Comparison of ENCODE assay signal across 24 mouse cellular contexts in the genomic region with DNA sequence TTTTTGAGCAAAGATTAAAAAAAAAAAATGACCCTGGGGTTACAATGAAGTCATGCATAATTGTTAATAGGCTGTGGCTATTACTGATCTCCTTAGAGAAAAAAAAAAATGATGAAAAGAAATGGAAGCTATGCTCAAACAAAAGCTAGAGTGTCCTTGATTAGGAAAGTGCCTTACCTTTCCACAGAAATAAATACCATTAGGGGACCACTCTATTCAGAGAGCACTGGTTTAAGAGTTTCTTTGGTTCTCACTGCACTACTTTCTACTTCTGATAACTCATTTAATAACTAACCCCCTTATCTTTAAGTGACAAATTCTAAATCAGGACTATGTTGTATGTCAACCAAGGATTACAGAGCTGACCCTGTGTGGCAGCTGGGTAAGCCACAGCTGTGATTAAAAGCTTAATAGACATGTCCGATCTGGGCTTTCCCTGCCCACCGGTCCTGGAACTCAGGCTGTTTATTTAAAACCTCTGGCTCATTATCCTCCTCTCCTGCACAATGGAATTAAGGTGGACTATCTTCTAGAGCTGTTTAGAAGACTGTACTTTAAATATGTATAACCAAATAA.
A peak's percentile ranks its signal among the peaks of the same experiment; 100 is the strongest.
DNase-seq lines count a peak whose midpoint lies in the region; ATAC-seq and TF ChIP-seq lines count a peak whose summit lies in the region.
"Had no signal": no experiment of that assay in that cellular context is flagged by ENCODE, and none has a peak within 500 bp of the region (broad histone marks: within the 10 kb centered on the region; RNA-seq: fewer than 3 reads in every experiment).

No protein-coding gene starts in this region.

- no peaks in the 10 kb centered on the region for H3K27me3 ChIP-seq in limb, embryonic 11.5 days (ENCODE audit: control insufficient read depth, insufficient read depth, low read length)
- H3K27me3 ChIP-seq in limb, embryonic 10.5 days (ENCODE audit: low read depth, poor library complexity, severe bottlenecking), result no peaks in the 10 kb centered on the region
- H3K27me3 ChIP-seq in lung, embryonic 16.5 days (ENCODE audit: control insufficient read depth, insufficient read depth, low read depth, low read length), result no peaks in the 10 kb centered on the region
- H3K27me3 ChIP-seq in myocyte (ENCODE audit: control insufficient read depth, insufficient read depth, insufficient read length), result no peaks in the 10 kb centered on the region
- H3K27me3 ChIP-seq in forebrain, embryonic 10.5 days (ENCODE audit: poor library complexity, severe bottlenecking), result no peaks in the 10 kb centered on the region
- H3K27me3 ChIP-seq: embryonic facial prominence, embryonic 12.5 days; forebrain, embryonic 12.5 days; Patski had no signal

- no peaks in the 10 kb centered on the region for H3K79me2 ChIP-seq in myocyte (ENCODE audit: control insufficient read depth, insufficient read depth)

- H3K27ac ChIP-seq in limb, embryonic 11.5 days (replicated peaks; ENCODE audit: low read depth, low read length), result no peak overlapping the region
- no peak overlapping the region for H3K27ac ChIP-seq in limb, embryonic 10.5 days
- no peak overlapping the region for H3K27ac ChIP-seq in lung, embryonic 16.5 days (ENCODE audit: low read length)
- no peak overlapping the region for H3K27ac ChIP-seq in forebrain, embryonic 10.5 days
- H3K27ac ChIP-seq: embryonic facial prominence, embryonic 10.5 days; embryonic facial prominence, embryonic 12.5 days; forebrain, embryonic 12.5 days had no signal

- H3ac ChIP-seq in myocyte (ENCODE audit: control insufficient read depth, insufficient read length), result no peak overlapping the region

- no peak overlapping the region for H3K4me2 ChIP-seq in limb, embryonic 11.5 days (ENCODE audit: low read depth, severe bottlenecking)
- H3K4me2 ChIP-seq in lung, embryonic 16.5 days (ENCODE audit: low read depth, low read length), result no peak overlapping the region
- no peak overlapping the region for H3K4me2 ChIP-seq in myocyte (ENCODE audit: low read depth)
- H3K4me2 ChIP-seq: embryonic facial prominence, embryonic 12.5 days; forebrain, embryonic 12.5 days had no signal

- DNase-seq in limb, embryonic 11.5 days (ENCODE audit: low spot score), result peak; percentile 10
- no peak for DNase-seq in limb, embryonic 10.5 days (ENCODE audit: low spot score)
- no peak for DNase-seq in lung, adult 2 months
- DNase-seq in retina, postnatal 1 day, result peak; percentile 35
- no peak for DNase-seq in retina, embryonic 14.5 days (ENCODE audit: low spot score)
- no peak for DNase-seq in forebrain, embryonic 10.5 days (ENCODE audit: extremely low spot score, low spot score)
- DNase-seq: adrenal gland, adult 8-10 months; adrenal gland, postnatal 14 days; adrenal gland, postnatal 36 days; B cell, adult 2 months; cerebellum, adult 11-12 months; cerebellum, adult 2 months; cerebellum, adult 9-10 months; cerebellum, postnatal 10 days; cerebellum, postnatal 25 days had no signal

- H3K9ac ChIP-seq in limb, embryonic 11.5 days (ENCODE audit: low read length), result no peak overlapping the region
- H3K9ac ChIP-seq in lung, embryonic 16.5 days (ENCODE audit: low read length), result no peak overlapping the region
- H3K9ac ChIP-seq: embryonic facial prominence, embryonic 12.5 days; forebrain, embryonic 12.5 days had no signal

- WGBS in limb, embryonic 11.5 days, result 48% methylated on average over 2 of the region's 2 CpGs
- 44% methylated on average over 2 of the region's 2 CpGs for WGBS in limb, embryonic 10.5 days
- WGBS in lung, embryonic 16.5 days, result 16% methylated on average over 2 of the region's 2 CpGs
- WGBS in lung, adult 2 months, result 28% methylated on average over 2 of the region's 2 CpGs
- WGBS in forebrain, embryonic 10.5 days, result 68% methylated on average over 2 of the region's 2 CpGs

- no peak for TF ChIP-seq CTCF in lung, adult 2 months (IDR thresholded peaks at IDR 0.05; ENCODE audit: insufficient read depth, low read length)

- TF ChIP-seq POLR2A in lung, adult 2 months (IDR thresholded peaks at IDR 0.05; ENCODE audit: borderline replicate concordance, extremely low read depth, low read depth, low read length), result no peak
- no peak for TF ChIP-seq POLR2A in myocyte (IDR thresholded peaks at IDR 0.05; ENCODE audit: insufficient read length, low read depth)

- H3K36me3 ChIP-seq in limb, embryonic 11.5 days (ENCODE audit: control insufficient read depth, insufficient read depth, low read length), result no peaks in the 10 kb centered on the region
- H3K36me3 ChIP-seq in limb, embryonic 10.5 days, result no peaks in the 10 kb centered on the region
- H3K36me3 ChIP-seq in lung, embryonic 16.5 days (ENCODE audit: control insufficient read depth, insufficient read depth, low read length), result no peaks in the 10 kb centered on the region
- H3K36me3 ChIP-seq in myocyte (ENCODE audit: control insufficient read depth, insufficient read depth), result no peaks in the 10 kb centered on the region
- H3K36me3 ChIP-seq in forebrain, embryonic 10.5 days (replicated peaks), result no peaks in the 10 kb centered on the region
- H3K36me3 ChIP-seq: embryonic facial prominence, embryonic 10.5 days; embryonic facial prominence, embryonic 12.5 days; forebrain, embryonic 12.5 days had no signal

- no peak overlapping the region for H3K4me3 ChIP-seq in limb, embryonic 11.5 days (ENCODE audit: low read depth, low read length)
- H3K4me3 ChIP-seq in limb, embryonic 10.5 days, result no peak overlapping the region
- no peak overlapping the region for H3K4me3 ChIP-seq in lung, embryonic 16.5 days (ENCODE audit: low read length)
- H3K4me3 ChIP-seq in lung, adult 2 months (replicated peaks; ENCODE audit: extremely low read depth, low read depth, low read length), result no peak overlapping the region
- no peak overlapping the region for H3K4me3 ChIP-seq in myocyte
- no peak overlapping the region for H3K4me3 ChIP-seq in forebrain, embryonic 10.5 days
- H3K4me3 ChIP-seq: embryonic facial prominence, embryonic 10.5 days; embryonic facial prominence, embryonic 12.5 days; forebrain, embryonic 12.5 days had no signal

- no peak for ATAC-seq in limb, embryonic 11.5 days (ENCODE audit: insufficient number of reproducible peaks, low FRiP score, low TSS enrichment, low read depth)
- ATAC-seq in lung, embryonic 16.5 days (ENCODE audit: low read depth), result peak; percentile 39; the same call in 1 of the 2 replicates
- ATAC-seq: activated CD4-positive, CD25-positive, alpha-beta regulatory T cell, adult 4 months; forebrain, embryonic 14.5 days; forebrain, embryonic 16.5 days; Patski had no signal

- no peaks in the 10 kb centered on the region; the same call in 1 of the 2 replicates for H3K4me1 ChIP-seq in limb, embryonic 11.5 days (ENCODE audit: control insufficient read depth, insufficient read depth, low read length)
- peaks cover 13% of the 10 kb centered on the region for H3K4me1 ChIP-seq in limb, embryonic 10.5 days
- peaks cover 11% of the 10 kb centered on the region for H3K4me1 ChIP-seq in lung, embryonic 16.5 days (replicated peaks; ENCODE audit: control insufficient read depth, insufficient read depth, low read length)
- H3K4me1 ChIP-seq in lung, adult 2 months (ENCODE audit: control insufficient read depth, insufficient read depth, low read length), result no peaks in the 10 kb centered on the region
- no peaks in the 10 kb centered on the region for H3K4me1 ChIP-seq in forebrain, embryonic 10.5 days
- H3K4me1 ChIP-seq: embryonic facial prominence, embryonic 12.5 days; forebrain, embryonic 12.5 days had no signal

- no peaks in the 10 kb centered on the region for H3K9me3 ChIP-seq in limb, embryonic 11.5 days (ENCODE audit: control insufficient read depth, low read length)
- no peaks in the 10 kb centered on the region for H3K9me3 ChIP-seq in limb, embryonic 10.5 days (replicated peaks)
- H3K9me3 ChIP-seq in lung, embryonic 16.5 days (ENCODE audit: control insufficient read depth, low read length), result no peaks in the 10 kb centered on the region
- H3K9me3 ChIP-seq in forebrain, embryonic 10.5 days, result no peaks in the 10 kb centered on the region
- H3K9me3 ChIP-seq: embryonic facial prominence, embryonic 10.5 days; embryonic facial prominence, embryonic 12.5 days; forebrain, embryonic 12.5 days had no signal

TF ChIP-seq in myocyte, 11 proteins besides CTCF, POLR2A, EP300 and RAD21:
- TF ChIP-seq POLR2AphosphoS2 (IDR thresholded peaks at IDR 0.05; ENCODE audit: insufficient read length, low read depth) (no peak), SRF (IDR thresholded peaks at IDR 0.05; ENCODE audit: control insufficient read depth, insufficient read length, low read depth) (no peak), USF1 (IDR thresholded peaks at IDR 0.05; ENCODE audit: low read depth) (no peak), TCF12 (IDR thresholded peaks at IDR 0.05; ENCODE audit: insufficient read depth, poor library complexity, severe bottlenecking) (peak; percentile 43), MYOD1 (IDR thresholded peaks at IDR 0.05; ENCODE audit: control insufficient read depth in 1 of 3, insufficient read length in 2 of 3, low read depth in 2 of 3) (peak; percentile 65 to 79 (median 75)), MAX (IDR thresholded peaks at IDR 0.05; ENCODE audit: low read depth) (no peak), TCF3 (IDR thresholded peaks at IDR 0.05; ENCODE audit: insufficient read length, low read depth) (no peak), MYOG (IDR thresholded peaks at IDR 0.05; ENCODE audit: control insufficient read depth in 1 of 3, insufficient read depth in 1 of 3, insufficient read length in 2 of 3, low read depth in 2 of 3) (peak in 2 of 3 experiments; percentile 33 to 82), E2F4 (IDR thresholded peaks at IDR 0.05; ENCODE audit: insufficient read depth) (no peak), CEBPB (IDR thresholded peaks at IDR 0.05; ENCODE audit: insufficient read depth, poor library complexity, severe bottlenecking) (no peak), REST (IDR thresholded peaks at IDR 0.05; ENCODE audit: insufficient read depth, insufficient read length) (no peak)

Comparison
In these comparisons a context has a peak if more than half of its experiments do, and no peak if none do; other contexts are left out.
1. DNase-seq: peak in limb, embryonic 11.5 days (single experiment) and retina, postnatal 1 day (single experiment); none in limb, embryonic 10.5 days (single experiment), lung, adult 2 months (single experiment), retina, embryonic 14.5 days (single experiment) and forebrain, embryonic 10.5 days (single experiment).